Mouse (Mus musculus) erythroblast, embryonic 14.5 days (primary cell): Measurements from ENCODE around the gene Lgals3bp. TPM values are rescaled to one million over a fixed set of nuclear protein-coding genes. Genes with fewer than 3 reads are reported as not detected.

Source experiments
- H3K27me3 ChIP-seq: 2 replicates; pipeline ENCODE4 v1.6.1; 2012; ENCODE audit warnings: inconsistent platforms; ENCODE audit not compliant: control insufficient read depth
- H3K36me3 ChIP-seq: 2 replicates; pipeline ENCODE4 v1.6.1; 2012; ENCODE audit warnings: mild to moderate bottlenecking, inconsistent platforms; ENCODE audit not compliant: control insufficient read depth
- H3K4me1 ChIP-seq: 2 replicates; pipeline ENCODE4 v1.6.1; 2012; ENCODE audit warnings: inconsistent platforms; ENCODE audit not compliant: control insufficient read depth
- H3K4me3 ChIP-seq: replicated peaks from 2 replicates; pipeline ENCODE3; 2012; ENCODE audit warnings: moderate library complexity, mild to moderate bottlenecking, inconsistent platforms
- H3K9me3 ChIP-seq: 2 replicates; pipeline ENCODE4 v1.6.1; 2012; ENCODE audit warnings: low read length, inconsistent platforms, mixed read lengths; ENCODE audit not compliant: control insufficient read depth
- GATA1 ChIP-seq: IDR thresholded peaks from 2 replicates; pipeline ENCODE4 v1.6.1; 2012; ENCODE audit warnings: low read length, inconsistent platforms, mixed read lengths
- TAL1 ChIP-seq: IDR thresholded peaks from 3 replicates; pipeline ENCODE4 v1.6.1; 2012; ENCODE audit warnings: low read length, inconsistent platforms, mixed read lengths
- polyA plus RNA-seq: library from polyadenylated mRNA; stranded (reverse); fragments of >175 nt; gene quantifications from 2 replicates; pipeline ENCODE4 v1.2.3, GENCODE M21; 2012

Lgals3bp gene
- polyA plus RNA-seq, 1 experiment: 0.23 TPM

- no peaks in the 10 kb centered on the region for H3K27me3 ChIP-seq
- H3K4me3 ChIP-seq: no peak overlapping the region
- TF ChIP-seq GATA1 (no peak), TAL1 (no peak)
- H3K36me3 ChIP-seq: no peaks in the 10 kb centered on the region
- no peaks in the 10 kb centered on the region for H3K9me3 ChIP-seq
- 0 out of 2 replicates have a peak, but pooled peaks cover 1% of the 10 kb centered on the region for H3K4me1 ChIP-seq
Observed at GRCm38 (mm10) chr11:118347911-118348310, 54.0 kb downstream of the Lgals3bp start.

GRCm38 (mm10) chr11:118347391-118347790 lies 54.5 kb downstream of the Lgals3bp start:
- H3K9me3 ChIP-seq: no peaks in the 10 kb centered on the region
- H3K4me1 ChIP-seq: 0 out of 2 replicates have a peak, but pooled peaks cover 1% of the 10 kb centered on the region
- no peak overlapping the region for H3K4me3 ChIP-seq
- H3K36me3 ChIP-seq: no peaks in the 10 kb centered on the region
- no peak for TF ChIP-seq GATA1
- TF ChIP-seq TAL1: no peak
- H3K27me3 ChIP-seq: no peaks in the 10 kb centered on the region

- Histone ChIP-seq H3K27me3 (no peaks in the 10 kb centered on the region), H3K36me3 (no peaks in the 10 kb centered on the region), H3K4me3 (no peak overlapping the region), H3K4me1 (0 out of 2 replicates have a peak, but pooled peaks cover 1% of the 10 kb centered on the region), H3K9me3 (no peaks in the 10 kb centered on the region)
- no peak for TF ChIP-seq TAL1
- TF ChIP-seq GATA1: no peak
Observed at GRCm38 (mm10) chr11:118346395-118347096, 55.3 kb downstream of the Lgals3bp start.

- H3K36me3 ChIP-seq: no peaks in the 10 kb centered on the region
- H3K27me3 ChIP-seq: no peaks in the 10 kb centered on the region
- TF ChIP-seq GATA1 (no peak), TAL1 (no peak)
- H3K9me3 ChIP-seq: no peaks in the 10 kb centered on the region
- 0 out of 2 replicates have a peak, but pooled peaks cover 1% of the 10 kb centered on the region for H3K4me1 ChIP-seq
- no peak overlapping the region for H3K4me3 ChIP-seq
Observed at GRCm38 (mm10) chr11:118345693-118346092, 56.2 kb downstream of the Lgals3bp start.

GRCm38 (mm10) chr11:118343629-118344028 lies 58.3 kb downstream of the Lgals3bp start:
- H3K27me3 ChIP-seq: no peaks in the 10 kb centered on the region
- H3K9me3 ChIP-seq: no peaks in the 10 kb centered on the region
- no peaks in the 10 kb centered on the region for H3K4me1 ChIP-seq
- H3K36me3 ChIP-seq: no peaks in the 10 kb centered on the region
- no peak for TF ChIP-seq GATA1
- no peak for TF ChIP-seq TAL1
- no peak overlapping the region for H3K4me3 ChIP-seq

Other genes with a start within 250 kb of the Lgals3bp start
- 0.07 and 0.14 TPM in 2 replicates for gene Cyth1, start 153.5 kb downstream of the Lgals3bp start, polyA plus RNA-seq
- gene Usp36, start 111.8 kb downstream of the Lgals3bp start, polyA plus RNA-seq: 0.37 and 0.53 TPM in 2 replicates
- not detected in 2 replicates for gene Cep295nl, start 59.6 kb downstream of the Lgals3bp start, polyA plus RNA-seq
- 0.05 and 0.13 TPM in 2 replicates for gene Timp2, start 46.4 kb downstream of the Lgals3bp start, polyA plus RNA-seq
- 1.3 and 1.5 TPM in 2 replicates for gene Cant1, start 17.0 kb upstream of the Lgals3bp start, polyA plus RNA-seq
- not detected in 2 replicates for gene C1qtnf1, start 26.1 kb upstream of the Lgals3bp start, polyA plus RNA-seq
- 0.73 and 0.91 TPM in 2 replicates for gene Engase, start 74.7 kb upstream of the Lgals3bp start, polyA plus RNA-seq